Mouse (Mus musculus) cerebral cortex, adult 2 months (tissue): ENCODE results near the gene Ace.

ENCODE experiments used
- WGBS: fragments of 180-500 bp; shearing (Covaris S2); methylation state at CpG from one replicate; pipeline ENCODE4 v1.1.7; 2018; 5-methylcytosine and 5-hydroxymethylcytosine counted together

Gene Ace

DNA sequence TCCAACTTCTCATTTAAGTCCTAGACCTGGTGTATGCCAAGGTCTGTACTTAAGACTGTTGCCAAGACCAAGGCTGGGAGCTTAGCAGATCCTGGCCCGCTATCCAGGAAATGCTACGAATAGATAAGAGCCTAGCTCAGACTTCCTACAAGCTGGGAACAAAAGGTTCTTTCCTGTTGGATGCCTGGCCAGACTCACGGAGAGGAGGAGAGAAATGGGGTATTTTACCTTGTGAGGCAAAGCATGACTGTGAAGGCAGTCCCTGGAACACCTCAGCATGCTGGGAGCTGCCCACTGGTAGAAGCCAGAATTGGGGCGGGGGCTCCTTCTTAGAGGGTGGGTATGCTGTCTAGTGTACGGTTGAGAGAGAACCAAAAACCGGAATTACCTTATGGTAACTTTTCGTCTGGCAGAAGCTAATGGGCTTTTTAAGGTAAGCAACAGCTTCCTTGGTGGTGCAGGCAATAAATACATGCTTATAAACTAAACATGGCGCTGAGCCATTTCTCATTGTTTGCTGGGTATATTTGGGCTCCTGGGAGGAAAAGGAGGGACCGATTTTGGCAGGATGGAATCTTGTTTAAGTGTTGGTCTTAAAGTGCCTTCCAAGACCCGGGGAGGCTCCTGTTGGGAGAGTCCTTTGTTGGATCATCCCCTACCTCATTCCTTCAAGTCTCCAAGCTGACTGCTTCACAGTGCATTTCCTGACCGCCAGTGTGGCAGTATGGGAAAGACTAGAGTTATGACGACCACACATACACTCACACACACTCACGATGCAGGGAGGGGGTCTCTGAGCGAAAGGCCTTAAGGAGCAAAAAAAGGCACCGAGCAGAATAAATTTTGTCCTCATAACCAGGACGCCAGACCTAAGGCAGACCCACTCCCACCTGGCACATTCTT, 22.7 kb upstream of the Ace start:
- 60% methylated on average over 16 of the region's 16 CpGs for WGBS

DNA sequence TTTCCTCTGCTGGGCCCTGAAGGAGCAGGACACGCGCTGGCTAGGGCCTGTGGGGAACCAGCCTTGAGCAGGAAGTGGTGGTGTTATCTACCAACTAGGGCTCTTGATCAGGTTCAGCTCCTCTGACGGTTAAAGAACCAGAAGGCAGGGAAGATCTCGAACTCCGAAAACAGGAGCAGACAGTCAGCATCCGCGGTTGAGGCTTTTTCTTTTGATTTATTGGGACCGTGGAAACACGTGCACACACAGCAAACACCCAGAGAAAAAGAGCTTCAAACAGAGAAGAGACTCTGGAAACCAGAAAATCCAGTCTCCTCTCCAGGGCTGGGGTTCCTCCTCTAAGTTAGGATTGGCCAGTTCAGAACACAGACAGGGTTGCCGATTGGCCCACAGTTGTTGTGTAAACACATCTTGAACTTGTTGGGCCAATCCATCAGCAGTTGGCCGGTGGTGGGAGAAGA, 21.0 kb upstream of the Ace start:
- 76% methylated on average over 11 of the region's 11 CpGs for WGBS

DNA sequence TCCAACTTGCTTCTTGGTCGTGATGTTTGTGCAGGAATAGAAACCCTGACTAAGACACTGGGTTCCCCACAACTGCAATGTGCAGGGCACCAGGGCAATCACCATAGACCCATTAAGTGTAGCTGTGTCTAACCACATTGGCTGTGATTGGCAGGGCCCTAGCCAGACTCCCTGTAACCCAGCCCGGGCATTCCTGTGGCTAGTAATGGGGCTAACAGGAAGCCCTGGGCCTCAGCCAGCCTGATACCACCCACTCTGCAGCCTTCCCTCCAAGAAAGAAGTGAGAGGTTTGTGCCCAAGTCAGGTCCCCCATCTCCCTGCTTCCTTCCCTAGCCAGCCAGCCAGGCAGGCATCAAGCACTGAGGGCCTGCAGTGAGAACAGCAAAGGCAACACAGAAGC, 19.5 kb upstream of the Ace start:
- 52% methylated on average over 2 of the region's 2 CpGs for WGBS

DNA sequence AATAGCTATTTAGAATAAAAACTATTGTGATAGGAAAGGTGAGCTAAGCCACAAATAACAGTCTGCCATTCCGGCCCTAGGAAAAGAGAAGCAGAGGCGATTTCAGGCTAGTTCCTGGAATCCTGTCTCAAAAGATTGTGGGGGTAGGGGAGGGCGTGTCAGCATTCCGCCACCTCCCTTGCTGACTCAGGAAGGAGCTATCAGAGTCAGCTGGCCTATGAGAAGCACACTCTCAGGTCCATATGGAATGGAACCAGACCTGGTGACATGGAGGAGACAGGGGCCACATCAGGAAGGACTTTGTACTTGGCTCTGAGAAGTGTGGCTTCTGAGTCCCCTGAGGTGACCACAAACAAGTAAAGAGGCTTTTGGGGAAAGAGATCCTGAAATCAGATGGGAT, 17.2 kb upstream of the Ace start:
- WGBS, result 83% methylated on average over 4 of the region's 4 CpGs

- 84% methylated on average over 3 of the region's 3 CpGs for WGBS
These were observed 16.1 kb upstream of the Ace start for GRCm38 (mm10) chr11:105951601-105952044.

DNA sequence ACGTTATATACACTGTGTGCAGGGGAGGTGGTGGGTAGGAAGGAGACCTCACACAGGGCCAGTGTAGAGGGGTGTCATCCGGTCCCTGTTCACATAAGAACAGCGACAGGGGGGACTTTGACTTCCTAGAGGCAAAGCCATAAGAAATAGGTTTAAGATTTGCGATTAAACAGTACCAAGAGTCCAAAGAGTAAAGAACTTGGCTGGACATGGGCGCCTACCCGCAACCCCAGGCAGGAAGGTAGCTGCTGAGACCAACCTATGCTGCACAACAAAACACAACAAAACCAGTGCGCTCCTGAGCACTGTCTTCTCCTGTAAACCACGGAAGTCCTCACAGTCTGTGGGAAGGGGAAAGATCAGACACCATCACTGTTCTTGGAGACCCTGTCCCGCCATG, 15.6 kb upstream of the Ace start:
- 93% methylated on average over 9 of the region's 9 CpGs for WGBS

- 88% methylated on average over 12 of the region's 12 CpGs for WGBS
These were observed 14.8 kb upstream of the Ace start, which contains the start of gene Cyb561 for GRCm38 (mm10) chr11:105952911-105953386. Gene Cyb561 (minus strand): TSS chr11:105953336.

GRCm38 (mm10) chr11:105953402-105953801, 14.3 kb upstream of the Ace start:
- 69% methylated on average over 6 of the region's 6 CpGs for WGBS

DNA sequence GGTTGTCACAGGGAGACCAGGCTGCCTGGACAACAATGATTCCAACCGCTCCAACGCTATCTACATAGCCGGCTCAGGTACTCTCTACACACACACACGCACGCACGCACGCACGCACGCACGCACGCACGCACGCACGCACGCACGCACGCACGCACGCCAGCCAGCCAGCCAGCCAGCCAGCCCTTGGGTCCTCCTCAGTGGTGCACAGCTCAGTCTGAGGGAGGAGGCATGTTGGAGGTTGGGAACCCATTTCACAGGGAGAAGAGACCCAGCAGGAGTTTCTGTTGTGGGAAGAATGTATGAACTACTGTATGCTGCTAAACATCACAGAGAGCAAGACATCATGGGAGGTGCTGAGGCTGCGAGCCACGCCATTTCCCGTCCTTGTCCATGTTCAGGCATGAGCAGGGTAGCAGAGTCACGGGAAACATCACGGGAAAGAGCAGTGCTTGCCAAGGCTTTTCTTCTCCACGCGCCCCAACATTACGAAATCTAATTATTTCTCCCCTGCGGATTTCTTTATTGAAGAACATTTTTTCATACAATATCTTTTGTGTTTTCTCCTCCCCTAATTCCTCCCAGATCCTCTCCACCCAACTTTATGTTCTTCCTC, 11.8 kb upstream of the Ace start:
- 87% methylated on average over 28 of the region's 28 CpGs for whole genome bisulfite sequencing

DNA sequence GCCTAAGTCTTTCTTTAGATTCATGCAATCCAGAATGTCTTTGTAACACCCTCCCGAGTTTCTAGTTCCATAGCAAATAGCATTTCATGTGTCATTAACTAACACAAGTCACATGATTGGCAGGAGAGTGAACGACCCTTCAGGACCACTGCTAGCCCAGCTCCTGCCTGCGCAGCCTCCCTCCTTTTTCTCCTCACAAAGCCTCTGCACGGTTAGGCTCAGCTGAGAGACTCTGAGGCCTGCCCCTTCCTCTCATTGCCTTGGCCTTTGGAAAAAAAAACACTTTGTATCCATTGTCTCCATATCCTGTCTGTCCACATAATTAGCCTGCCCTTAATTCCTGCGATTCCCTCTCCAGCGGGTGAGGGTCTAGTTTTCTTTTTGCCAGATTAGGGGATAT, 10.2 kb upstream of the Ace start:
- WGBS, result 65% methylated on average over 6 of the region's 6 CpGs

GRCm38 (mm10) chr11:105958566-105958965, 9.2 kb upstream of the Ace start:
- WGBS, result 52% methylated on average over 1 of the region's 1 CpGs

DNA sequence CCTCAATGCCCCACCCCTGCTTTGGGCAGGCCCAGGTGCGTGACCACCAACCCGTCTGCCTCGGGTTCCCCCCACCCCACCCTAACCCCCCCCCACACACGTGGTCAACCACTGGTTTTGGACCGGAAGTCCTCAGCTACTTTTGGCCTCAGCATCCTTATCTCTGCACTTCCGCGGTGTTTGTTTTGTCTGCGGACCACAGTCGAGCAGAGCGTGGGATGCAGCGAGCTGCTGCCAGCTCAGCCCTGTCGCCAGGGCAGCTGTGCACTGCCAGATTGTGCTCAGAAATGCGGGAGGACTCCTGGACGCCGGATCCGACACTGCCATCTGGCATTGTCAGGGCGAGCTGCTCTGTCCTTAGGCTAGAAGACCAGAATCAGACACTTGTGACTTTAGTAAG, 8.4 kb upstream of the Ace start:
- WGBS, result 24% methylated on average over 17 of the region's 17 CpGs

DNA sequence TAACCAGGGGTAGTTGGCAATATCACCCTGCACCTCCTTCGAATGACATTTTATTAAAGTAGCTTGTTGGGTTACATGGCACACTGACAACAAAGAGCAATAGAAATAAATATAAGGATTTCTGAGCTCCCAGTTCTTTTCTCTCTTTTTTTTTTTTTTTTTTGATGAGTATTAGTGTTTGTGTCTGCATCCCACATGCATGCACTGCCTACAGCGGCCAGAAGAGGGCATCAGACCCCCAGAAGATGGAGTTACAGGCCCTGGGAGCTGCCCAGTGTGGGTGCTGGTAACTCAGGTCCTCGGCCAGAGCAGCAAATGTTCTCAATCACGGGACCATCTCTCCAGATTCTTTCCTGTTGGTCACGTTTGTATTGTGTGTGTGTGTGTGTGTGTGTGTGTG, 3.1 kb upstream of the Ace start:
- 72% methylated on average over 5 of the region's 5 CpGs for WGBS

DNA sequence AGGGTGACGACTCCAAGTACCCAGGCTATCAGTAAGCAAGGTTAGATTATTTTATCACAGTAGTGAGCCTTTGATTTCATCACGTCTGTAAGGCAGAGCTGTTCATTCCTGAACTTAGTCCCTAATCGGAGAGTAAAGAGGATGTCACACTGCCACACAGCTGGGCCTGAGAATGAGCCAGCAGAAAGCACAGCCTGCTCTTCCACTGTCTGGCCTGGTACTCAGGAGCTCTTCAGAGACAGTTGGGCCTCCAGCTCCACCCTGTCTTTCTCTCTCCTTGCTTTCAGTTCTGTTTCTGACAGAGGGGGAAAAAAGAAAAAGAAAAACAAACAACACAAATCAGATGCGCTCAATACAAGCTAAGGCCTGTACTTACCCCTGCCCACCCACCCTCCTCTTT, 1.5 kb upstream of the Ace start:
- 70% methylated on average over 4 of the region's 4 CpGs for WGBS

- 50% methylated on average over 10 of the region's 10 CpGs for WGBS
These were observed 1.2 kb downstream of the Ace start for GRCm38 (mm10) chr11:105968948-105969347.

GRCm38 (mm10) chr11:105969516-105969915, 1.8 kb downstream of the Ace start:
- WGBS, result 52% methylated on average over 1 of the region's 1 CpGs

GRCm38 (mm10) chr11:105974593-105974992, 6.8 kb downstream of the Ace start:
- 78% methylated on average over 6 of the region's 6 CpGs for WGBS

DNA sequence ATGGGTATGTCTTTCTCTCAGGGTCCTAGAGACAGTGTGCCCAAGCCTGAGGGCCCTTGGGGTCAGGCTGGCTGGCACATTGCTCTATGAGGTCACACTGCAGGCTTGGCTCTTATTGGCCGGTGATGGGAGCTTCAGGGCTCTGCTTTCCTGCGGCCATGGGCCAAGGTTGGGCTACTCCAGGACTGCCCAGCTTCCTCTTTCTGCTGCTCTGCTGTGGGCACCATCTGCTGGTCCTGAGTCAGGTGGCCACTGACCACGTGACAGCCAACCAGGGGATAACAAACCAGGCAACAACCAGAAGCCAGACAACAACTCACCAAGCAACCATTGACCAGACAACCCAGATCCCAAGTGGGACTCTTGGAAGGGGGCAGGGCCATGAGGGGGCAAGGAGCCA, 7.3 kb downstream of the Ace start:
- 84% methylated on average over 3 of the region's 3 CpGs for WGBS

- 98% methylated on average over 5 of the region's 5 CpGs for WGBS
These were observed 7.9 kb downstream of the Ace start for GRCm38 (mm10) chr11:105975636-105976035.

GRCm38 (mm10) chr11:105978232-105978631, 10.5 kb downstream of the Ace start:
- 88% methylated on average over 2 of the region's 2 CpGs for WGBS

DNA sequence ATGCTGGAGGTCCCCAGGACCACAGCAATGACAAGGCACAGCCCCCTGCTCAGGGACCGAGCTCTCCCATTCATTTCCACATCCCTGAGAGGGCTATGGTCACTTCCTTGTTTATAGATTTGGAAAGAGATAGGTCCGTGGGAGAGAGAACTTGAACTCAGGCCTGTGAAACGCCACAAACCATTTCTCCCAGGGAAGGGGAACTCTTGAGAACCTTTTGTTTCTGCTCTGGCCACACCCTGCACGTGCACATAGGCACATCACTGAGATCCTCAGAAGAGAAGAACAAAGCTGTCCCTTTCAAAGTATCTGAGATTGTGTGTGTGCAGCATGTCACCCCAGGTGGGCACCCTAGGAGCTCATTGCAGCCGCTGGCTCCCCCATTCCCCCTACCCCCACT, 10.9 kb downstream of the Ace start:
- 79% methylated on average over 5 of the region's 5 CpGs for WGBS

DNA sequence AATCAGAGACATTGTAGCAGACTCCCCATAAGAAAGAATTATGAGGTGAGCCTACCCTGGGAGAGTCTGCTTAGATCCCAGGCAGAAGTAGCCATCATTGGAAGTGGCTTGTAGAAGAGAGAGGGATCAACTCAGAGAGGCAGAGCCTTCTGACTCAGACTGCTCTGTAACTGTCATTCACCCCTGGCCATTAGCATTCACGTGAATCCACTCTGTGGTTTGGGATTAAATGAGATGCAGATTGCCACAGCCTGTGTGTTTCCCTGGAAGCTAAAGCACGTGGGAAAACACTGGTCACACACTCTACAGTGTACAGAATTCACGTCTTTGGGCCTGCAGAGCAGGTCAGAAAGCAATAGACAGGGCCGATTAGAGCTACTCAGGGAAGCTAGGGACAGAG, 16.7 kb downstream of the Ace start:
- 80% methylated on average over 4 of the region's 4 CpGs for WGBS

- WGBS, result 56% methylated on average over 6 of the region's 6 CpGs
These were observed 19.7 kb downstream of the Ace start for GRCm38 (mm10) chr11:105987446-105987845.
